Mouse (Mus musculus) induced T-regulatory cell, adult 2 months (primary cell): ENCODE data around the gene Spef1.

ENCODE experiments used
- DNase-seq: peaks from one replicate; pipeline ENCODE4 v3.0.0-alpha.2; 2012; ENCODE audit warnings: low read depth

Gene Spef1

GRCm38 (mm10) chr2:131141336-131141986 lies 45.6 kb downstream of the Spef1 start:
- DNase-seq: no peak

GRCm38 (mm10) chr2:131140533-131140905 lies 46.6 kb downstream of the Spef1 start:
- no peak for DNase-seq

DNA sequence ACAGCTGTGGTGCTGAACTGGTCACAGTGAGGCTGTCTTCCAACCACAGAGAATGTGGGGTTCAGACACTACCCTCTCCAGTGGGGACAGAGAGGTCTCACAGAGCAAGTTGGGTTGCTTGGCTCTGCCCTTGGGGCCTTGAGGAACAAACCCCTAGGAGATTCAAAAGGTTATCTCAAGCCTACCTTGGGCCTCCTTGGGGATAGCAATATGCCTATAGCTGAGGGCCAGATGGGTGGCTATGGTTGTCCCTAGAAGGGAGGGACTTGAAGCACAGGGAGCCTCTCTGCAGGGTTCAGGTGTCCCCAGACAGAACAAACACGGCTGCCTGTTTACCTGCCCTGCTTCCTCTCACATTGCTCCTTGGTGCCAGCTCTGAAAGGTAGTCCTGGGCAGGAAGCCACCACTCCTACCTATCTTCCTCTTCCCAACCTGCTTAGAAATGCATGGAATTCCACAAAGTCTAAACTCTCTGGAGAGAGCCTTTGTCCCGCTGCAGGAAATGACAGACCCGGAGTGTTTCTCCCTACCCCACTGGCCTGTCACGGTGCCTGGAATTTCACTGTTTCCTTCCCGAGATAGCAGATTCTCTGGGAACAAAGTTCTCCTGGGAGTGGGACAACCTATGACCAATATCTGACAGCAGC lies 47.1 kb downstream of the Spef1 start:
- DNase-seq: no peak

DNA sequence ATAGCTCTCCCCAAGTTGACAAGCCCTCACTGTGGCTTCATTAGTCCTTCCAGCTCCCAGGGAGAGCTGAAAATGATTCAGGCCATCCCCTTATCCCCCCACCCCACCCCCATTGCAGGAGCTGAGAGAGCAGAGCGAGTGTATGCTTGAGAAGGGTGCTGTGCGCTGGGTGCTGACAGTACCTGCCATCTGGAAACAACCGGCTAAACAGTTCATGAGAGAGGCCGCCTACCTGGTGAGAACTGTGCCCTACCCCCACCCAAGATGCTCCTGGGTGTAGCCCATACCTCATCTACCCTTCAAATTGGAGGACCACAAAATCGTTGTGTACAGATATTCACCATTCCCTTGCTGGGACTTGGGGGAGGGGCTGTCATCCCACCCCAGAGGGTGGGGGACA lies 47.8 kb downstream of the Spef1 start:
- DNase-seq: no peak

DNA sequence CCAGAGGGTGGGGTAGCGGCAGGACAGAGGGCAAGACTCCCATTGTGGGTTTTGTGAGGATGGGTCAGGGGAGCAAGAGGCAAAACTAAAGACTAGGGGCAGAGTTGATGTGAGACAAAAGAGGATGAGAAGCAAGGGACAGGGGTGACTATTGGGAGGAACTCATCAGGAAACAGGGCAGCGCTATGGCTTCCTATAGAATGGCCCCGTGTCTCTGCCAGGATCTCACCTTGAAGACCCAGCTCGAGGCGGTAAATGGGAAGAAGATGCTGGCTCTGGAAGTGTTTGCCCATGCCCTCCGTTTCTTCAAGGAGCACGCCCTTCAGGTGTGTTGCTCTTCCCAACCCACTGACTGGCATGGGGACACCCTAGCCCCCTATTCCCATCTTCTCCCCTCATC lies 48.3 kb downstream of the Spef1 start:
- no peak for DNase-seq

DNA sequence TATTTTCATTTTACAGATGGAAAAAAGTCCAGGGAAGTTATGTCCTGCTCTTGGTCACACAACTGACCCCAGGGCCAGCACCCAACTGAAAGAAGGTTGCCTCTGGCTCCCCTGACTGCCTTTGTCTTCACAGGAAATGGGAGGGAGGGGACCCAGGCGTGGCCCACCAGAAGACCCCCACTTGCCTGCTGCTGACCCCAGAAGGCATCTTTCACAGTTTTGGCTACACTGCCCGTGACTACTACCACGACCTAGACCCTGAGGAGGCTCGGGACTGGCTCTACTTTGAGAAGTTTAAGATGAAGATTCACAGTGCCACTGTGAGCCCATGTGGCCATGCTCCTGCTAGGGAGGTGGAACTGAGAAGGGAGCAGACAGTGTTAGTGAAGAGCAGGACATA lies 48.8 kb downstream of the Spef1 start:
- no peak for DNase-seq

DNA sequence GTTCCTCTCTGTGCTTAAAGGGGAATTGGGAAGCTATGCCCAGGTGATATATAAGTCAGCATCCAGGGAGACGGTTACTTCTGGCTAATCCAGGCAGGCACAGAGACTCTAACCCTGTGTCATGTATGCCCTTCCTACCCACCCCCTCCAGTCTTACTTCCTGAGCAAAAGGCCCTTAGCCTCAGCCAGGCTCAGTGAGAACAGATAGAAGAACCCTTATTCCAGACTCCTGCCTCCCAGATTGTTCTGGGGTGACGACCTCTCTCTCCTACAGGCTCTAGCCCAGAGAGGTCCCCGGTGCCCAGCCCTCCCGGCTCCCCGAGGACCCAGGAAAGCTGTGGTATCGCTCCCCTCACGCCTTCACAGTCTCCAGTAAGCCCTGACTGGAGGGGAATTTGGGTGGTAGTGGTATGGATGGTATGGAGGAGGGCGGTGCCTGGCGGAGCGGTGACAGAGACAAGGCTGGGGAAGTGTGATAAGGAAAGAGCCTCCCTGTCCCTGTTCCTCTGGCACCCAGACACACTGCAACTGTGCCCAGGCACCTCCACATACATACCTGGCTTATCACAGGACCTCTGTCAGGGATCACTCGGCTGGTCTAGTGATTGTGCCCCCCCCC lies 51.5 kb downstream of the Spef1 start:
- no peak for DNase-seq

- DNase-seq: no peak
Measured at GRCm38 (mm10) chr2:131134826-131135400, 52.2 kb downstream of the Spef1 start.

DNA sequence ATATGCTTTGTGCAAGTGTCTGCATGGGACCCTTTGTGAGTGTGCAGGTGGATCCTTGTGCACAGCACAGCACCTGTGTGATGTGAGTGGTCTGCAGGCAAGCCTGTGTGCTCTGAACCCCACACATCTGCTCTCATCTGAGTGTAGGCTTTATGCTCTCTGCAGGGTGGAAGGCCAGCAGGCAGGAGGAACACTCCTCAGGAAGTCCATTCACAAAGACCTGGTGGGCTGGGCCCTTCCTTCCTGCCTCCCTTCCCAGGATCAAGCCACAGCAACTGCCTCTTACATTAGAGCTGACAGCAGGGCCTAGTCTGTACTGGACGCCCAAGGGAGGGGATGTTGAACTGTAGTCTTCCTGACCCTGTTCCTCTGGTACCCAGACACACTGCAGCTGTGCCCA lies 52.7 kb downstream of the Spef1 start:
- no peak for DNase-seq

DNA sequence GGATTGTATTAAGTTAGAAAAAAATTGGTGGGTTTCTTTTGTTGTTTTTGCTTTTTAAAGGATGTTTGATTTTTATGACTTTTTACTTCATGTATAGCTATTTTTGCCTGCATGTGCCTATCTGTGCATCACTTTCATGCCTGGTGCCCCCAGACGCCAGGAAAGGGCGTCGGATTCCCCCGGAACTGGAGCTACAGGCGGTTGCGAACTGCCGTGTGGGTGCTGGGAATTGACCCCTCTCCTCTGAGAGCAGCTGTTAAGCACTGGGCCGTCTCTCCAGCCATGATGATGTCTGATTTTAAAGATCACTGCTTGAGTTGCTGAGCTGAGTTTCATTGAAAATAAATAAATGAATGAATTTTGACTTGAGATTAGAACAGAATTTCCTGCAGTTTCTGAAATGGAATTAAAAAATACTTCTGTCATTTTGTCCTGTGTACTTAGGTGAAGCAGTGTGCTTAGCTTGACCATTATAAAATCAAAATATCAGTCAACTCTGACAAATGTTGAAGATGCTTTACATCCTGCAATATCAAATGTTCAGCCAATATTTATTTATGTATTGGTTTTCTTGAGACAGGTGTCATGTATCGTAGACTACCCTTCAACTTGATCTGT lies 54.0 kb downstream of the Spef1 start, which contains the start of gene Gm11037:
Gm11037 (plus strand) TSS at position 568 of the 618 bp plus-strand sequence.
- no peak for DNase-seq

- DNase-seq: no peak
Measured at GRCm38 (mm10) chr2:131132111-131132888, 54.8 kb downstream of the Spef1 start.

DNA sequence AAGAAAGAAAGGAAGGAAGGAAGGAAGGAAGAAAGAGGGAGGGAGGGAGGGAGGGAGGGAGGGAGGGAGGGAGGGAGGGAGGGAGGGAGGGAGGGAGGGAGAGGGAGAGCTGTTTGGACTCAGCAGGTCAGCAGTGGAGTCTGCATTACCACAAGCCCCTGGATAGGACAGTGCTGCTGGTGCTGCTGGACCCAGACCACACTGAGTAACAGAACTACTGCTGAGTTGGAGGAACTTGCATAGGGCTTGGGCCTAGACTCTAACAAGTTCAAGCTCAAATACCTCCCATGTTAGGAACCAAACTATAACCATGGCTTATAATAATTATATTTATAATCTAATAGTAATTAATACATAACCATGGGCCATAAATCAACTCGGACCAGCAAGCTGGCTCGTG lies 56.2 kb downstream of the Spef1 start:
- DNase-seq: no peak

- DNase-seq: no peak
Measured at GRCm38 (mm10) chr2:131129836-131130235, 57.2 kb downstream of the Spef1 start.

GRCm38 (mm10) chr2:131128636-131129157 lies 58.4 kb downstream of the Spef1 start:
- no peak for DNase-seq

DNA sequence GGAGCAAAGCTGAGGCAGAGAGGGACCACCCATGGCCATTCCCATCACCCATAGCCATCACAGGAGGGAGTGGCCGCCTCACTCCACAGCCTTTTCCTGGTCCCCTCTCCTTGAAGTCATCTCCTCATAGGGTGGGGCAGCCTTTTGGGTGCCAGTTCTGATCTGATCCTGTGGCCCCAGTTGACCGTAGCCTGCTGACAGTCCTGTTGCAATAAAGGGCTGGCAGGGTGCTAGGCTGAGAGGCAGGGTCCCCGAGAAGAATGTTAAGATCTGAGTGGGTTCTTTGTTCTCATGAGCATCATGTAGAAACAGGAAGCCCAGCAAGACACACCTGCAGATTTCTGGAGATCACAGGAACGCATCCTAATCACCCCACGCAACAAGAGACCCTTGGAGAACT lies 58.9 kb downstream of the Spef1 start:
- DNase-seq: no peak

DNA sequence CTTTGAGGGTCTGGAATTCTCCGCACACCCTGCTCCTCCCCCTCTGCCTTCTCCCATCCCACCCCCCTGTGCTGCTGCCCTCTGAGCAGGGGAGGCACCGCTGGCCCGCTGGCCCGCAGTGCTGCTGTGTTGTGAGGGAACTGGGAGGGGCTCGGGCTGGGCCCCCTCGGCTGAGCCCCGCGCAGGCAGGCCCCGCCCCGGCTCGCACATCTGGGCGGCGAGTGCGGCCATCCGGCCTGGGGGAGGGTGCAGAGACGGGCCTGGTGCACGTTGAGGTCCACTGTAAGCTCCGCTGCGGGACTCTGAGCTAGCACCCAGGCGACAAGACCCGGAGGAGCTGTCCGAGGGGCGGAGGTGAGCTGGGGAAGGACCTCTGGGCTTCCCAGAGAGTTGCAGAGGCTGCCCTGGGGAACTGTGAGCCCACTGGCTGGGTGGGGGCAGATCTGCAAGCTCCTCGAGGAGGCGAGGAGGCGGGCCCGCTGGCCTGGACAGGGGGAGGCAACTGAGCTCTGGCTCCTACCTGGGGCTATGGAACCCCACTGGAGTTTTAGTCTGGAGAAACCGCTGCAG lies 59.8 kb downstream of the Spef1 start, which contains the start of gene Hspa12b:
Hspa12b (plus strand) TSS at position 120 of the 570 bp plus-strand sequence.
- DNase-seq: no peak

GRCm38 (mm10) chr2:131125964-131126815 lies 60.9 kb downstream of the Spef1 start:
- DNase-seq: no peak

GRCm38 (mm10) chr2:131125157-131125963 lies 61.7 kb downstream of the Spef1 start:
- DNase-seq: no peak

- no peak for DNase-seq
Measured at GRCm38 (mm10) chr2:131124166-131124565, 62.9 kb downstream of the Spef1 start.
